Mouse (Mus musculus): ENCODE results near the gene Abca3. TPM values are rescaled to one million over a fixed set of nuclear protein-coding genes. Genes with fewer than 3 reads are reported as not detected.

The Abca3 gene
- 23.9 and 24.7 TPM in 2 replicates for polyA plus RNA-seq (2015; fragmentation: Nextera tagmentation; extraction: Ambion mirVana)

- H3K27me3 ChIP-seq = peaks cover 20% of the 10 kb centered on the region
- WGBS = under 1% methylated on average over 55 of the region's 55 CpGs
- peak; percentile 95 for ATAC-seq (ENCODE audit: low read depth)
- H3K27ac ChIP-seq (replicated peaks) = peak within 1 kb of the TSS; percentile 84
- peak within 1 kb of the TSS; percentile 87 for H3K4me2 ChIP-seq
- no peaks in the 10 kb centered on the region for H3K36me3 ChIP-seq
- peaks cover 40% of the 10 kb centered on the region for H3K4me1 ChIP-seq (replicated peaks)
- H3K9me3 ChIP-seq = no peaks in the 10 kb centered on the region
- H3K4me3 ChIP-seq = peak within 1 kb of the TSS; percentile 87
- H3K9ac ChIP-seq = peak within 1 kb of the TSS; percentile 92
These were observed at the start of gene Abca3 for GRCm38 (mm10) chr17:24351760-24352357. TSS of gene Abca3 (plus strand) at chr17:24351950.

DNA sequence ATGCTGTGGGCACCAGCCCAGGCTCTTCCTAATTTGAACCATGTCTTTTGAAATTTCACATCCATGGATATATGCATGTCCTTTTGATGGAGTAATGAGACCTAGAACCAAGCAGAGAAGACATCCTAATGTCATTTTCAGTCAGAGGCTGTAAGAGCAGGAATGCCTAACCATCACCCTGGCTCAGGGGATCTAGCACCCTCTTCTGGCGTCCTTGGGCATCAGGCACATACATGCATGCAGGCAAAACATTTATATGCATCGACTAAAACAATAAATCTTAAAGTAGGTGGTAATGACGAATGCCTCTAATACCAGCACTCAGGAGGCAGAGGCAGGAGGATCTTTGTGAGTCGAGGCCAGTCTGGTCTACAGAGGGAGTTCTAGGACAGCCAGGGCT lies 44.2 kb upstream of the Abca3 start:
- Histone ChIP-seq H3K27me3 (no peaks in the 10 kb centered on the region), H3K4me3 (no peak overlapping the region), H3K4me2 (no peak overlapping the region), H3K36me3 (no peaks in the 10 kb centered on the region), H3K27ac (replicated peaks) (no peak overlapping the region), H3K9me3 (no peaks in the 10 kb centered on the region), H3K9ac (no peak overlapping the region), H3K4me1 (replicated peaks) (no peaks in the 10 kb centered on the region)
- ATAC-seq (ENCODE audit: low read depth) = no peak
- 53% methylated on average over 4 of the region's 4 CpGs for WGBS

DNA sequence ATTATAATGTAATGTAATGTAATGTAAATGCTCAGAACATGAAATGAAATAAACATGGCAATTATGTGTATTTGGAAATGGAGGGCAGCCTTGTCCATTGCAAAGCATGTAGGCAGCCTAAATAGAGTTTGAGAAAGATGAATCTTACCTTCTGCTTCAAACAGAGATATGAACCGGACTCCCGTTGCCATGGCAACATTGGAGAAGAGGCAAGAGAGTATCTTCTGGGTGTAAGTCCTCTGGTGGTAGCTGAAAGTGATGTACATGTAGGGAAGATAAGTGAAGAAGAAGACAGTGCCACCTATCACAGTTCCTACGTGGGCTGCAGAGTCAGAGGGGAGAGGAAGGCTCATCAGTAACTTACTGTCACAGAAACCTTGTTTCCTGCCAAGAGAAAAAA lies 30.9 kb upstream of the Abca3 start:
- no peak for ATAC-seq (ENCODE audit: low read depth)
- H3K4me2 ChIP-seq = no peak overlapping the region
- peaks cover 4% of the 10 kb centered on the region; the same call in 1 of the 2 replicates for H3K9me3 ChIP-seq
- H3K4me1 ChIP-seq (replicated peaks) = no peaks in the 10 kb centered on the region
- no peaks in the 10 kb centered on the region for H3K27me3 ChIP-seq
- H3K27ac ChIP-seq (replicated peaks) = no peak overlapping the region
- H3K4me3 ChIP-seq = no peak overlapping the region
- no peak overlapping the region for H3K9ac ChIP-seq
- 86% methylated on average over 3 of the region's 3 CpGs for WGBS
- no peaks in the 10 kb centered on the region for H3K36me3 ChIP-seq

DNA sequence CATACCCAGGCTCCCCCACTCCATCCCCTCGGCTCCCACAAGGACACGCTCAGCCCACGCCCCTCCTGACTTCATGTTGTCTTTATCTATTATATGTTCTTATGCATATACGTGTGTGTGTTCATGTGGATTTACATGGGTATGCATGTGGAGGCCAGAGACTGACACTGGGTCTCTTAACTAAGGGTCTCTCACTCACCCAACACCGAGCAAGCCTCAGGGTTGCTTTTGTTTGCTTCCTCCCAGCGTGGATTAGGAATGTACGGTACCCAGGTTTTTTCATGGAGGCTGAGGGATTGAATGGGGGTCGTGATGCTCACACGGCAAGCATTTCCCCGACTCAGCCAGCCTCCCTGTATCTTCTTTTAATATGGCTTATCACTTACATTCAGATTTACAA lies 26.7 kb upstream of the Abca3 start:
- Histone ChIP-seq H3K4me1 (replicated peaks) (no peaks in the 10 kb centered on the region), H3K4me3 (no peak overlapping the region), H3K27ac (replicated peaks) (no peak overlapping the region), H3K36me3 (no peaks in the 10 kb centered on the region), H3K27me3 (no peaks in the 10 kb centered on the region), H3K9ac (no peak overlapping the region), H3K9me3 (peaks cover 4% of the 10 kb centered on the region; the same call in 1 of the 2 replicates), H3K4me2 (no peak overlapping the region)
- WGBS = 87% methylated on average over 10 of the region's 10 CpGs
- no peak for ATAC-seq (ENCODE audit: low read depth)

GRCm38 (mm10) chr17:24327656-24328055 lies 24.1 kb upstream of the Abca3 start:
- no peak overlapping the region for H3K27ac ChIP-seq (replicated peaks)
- no peaks in the 10 kb centered on the region for H3K4me1 ChIP-seq (replicated peaks)
- H3K9me3 ChIP-seq = no peaks in the 10 kb centered on the region
- H3K27me3 ChIP-seq = no peaks in the 10 kb centered on the region
- 84% methylated on average over 7 of the region's 7 CpGs for WGBS
- H3K4me3 ChIP-seq = no peak overlapping the region
- no peak overlapping the region for H3K4me2 ChIP-seq
- no peaks in the 10 kb centered on the region for H3K36me3 ChIP-seq
- H3K9ac ChIP-seq = no peak overlapping the region
- no peak for ATAC-seq (ENCODE audit: low read depth)

GRCm38 (mm10) chr17:24344672-24345071 lies 7.1 kb upstream of the Abca3 start:
- Histone ChIP-seq H3K4me2 (no peak overlapping the region), H3K9me3 (no peaks in the 10 kb centered on the region), H3K4me1 (replicated peaks) (no peaks in the 10 kb centered on the region), H3K4me3 (no peak overlapping the region), H3K27ac (replicated peaks) (no peak overlapping the region), H3K27me3 (peaks cover 6% of the 10 kb centered on the region), H3K36me3 (no peaks in the 10 kb centered on the region), H3K9ac (no peak overlapping the region)
- WGBS = 86% methylated on average over 8 of the region's 8 CpGs
- ATAC-seq (ENCODE audit: low read depth) = no peak

- H3K9ac ChIP-seq = no peak overlapping the region
These were observed 4.9 kb upstream of the Abca3 start for GRCm38 (mm10) chr17:24346831-24347230.

DNA sequence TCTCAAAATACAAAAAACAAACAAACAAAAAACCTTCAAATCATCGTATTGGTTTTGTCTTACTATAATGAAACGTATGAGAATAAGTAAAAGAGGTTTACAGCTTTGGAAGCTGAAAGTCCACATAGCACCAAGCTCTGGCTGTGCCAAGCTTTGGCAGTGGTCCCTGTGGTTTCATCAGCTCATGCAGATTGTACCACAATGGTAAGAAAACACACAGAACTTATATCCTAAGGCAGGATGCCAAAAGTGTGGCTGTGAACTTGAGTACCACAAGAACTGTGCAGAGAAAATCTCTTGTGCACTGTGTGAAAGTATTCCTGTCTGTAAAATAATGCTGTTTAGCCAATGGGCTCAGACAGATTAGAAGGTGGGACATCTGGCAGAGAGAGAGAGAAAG lies 2.6 kb upstream of the Abca3 start:
- Histone ChIP-seq H3K9me3 (no peaks in the 10 kb centered on the region), H3K27me3 (peaks cover 20% of the 10 kb centered on the region), H3K27ac (replicated peaks) (no peak overlapping the region), H3K4me3 (no peak overlapping the region), H3K9ac (no peak overlapping the region), H3K4me2 (no peak overlapping the region), H3K4me1 (replicated peaks) (peaks cover 23% of the 10 kb centered on the region), H3K36me3 (no peaks in the 10 kb centered on the region)
- no peak for ATAC-seq (ENCODE audit: low read depth)
- WGBS = 81% methylated on average over 2 of the region's 2 CpGs

More at GRCm38 (mm10) chr17:24346831-24347230, 4.9 kb upstream of the Abca3 start:
- Histone ChIP-seq H3K27me3 (peaks cover 20% of the 10 kb centered on the region), H3K9me3 (no peaks in the 10 kb centered on the region), H3K4me3 (no peak overlapping the region), H3K36me3 (no peaks in the 10 kb centered on the region), H3K27ac (replicated peaks) (no peak overlapping the region), H3K4me1 (replicated peaks) (peaks cover 7% of the 10 kb centered on the region), H3K4me2 (no peak overlapping the region)
- WGBS = 48% methylated on average over 7 of the region's 7 CpGs
- ATAC-seq (ENCODE audit: low read depth) = no peak

DNA sequence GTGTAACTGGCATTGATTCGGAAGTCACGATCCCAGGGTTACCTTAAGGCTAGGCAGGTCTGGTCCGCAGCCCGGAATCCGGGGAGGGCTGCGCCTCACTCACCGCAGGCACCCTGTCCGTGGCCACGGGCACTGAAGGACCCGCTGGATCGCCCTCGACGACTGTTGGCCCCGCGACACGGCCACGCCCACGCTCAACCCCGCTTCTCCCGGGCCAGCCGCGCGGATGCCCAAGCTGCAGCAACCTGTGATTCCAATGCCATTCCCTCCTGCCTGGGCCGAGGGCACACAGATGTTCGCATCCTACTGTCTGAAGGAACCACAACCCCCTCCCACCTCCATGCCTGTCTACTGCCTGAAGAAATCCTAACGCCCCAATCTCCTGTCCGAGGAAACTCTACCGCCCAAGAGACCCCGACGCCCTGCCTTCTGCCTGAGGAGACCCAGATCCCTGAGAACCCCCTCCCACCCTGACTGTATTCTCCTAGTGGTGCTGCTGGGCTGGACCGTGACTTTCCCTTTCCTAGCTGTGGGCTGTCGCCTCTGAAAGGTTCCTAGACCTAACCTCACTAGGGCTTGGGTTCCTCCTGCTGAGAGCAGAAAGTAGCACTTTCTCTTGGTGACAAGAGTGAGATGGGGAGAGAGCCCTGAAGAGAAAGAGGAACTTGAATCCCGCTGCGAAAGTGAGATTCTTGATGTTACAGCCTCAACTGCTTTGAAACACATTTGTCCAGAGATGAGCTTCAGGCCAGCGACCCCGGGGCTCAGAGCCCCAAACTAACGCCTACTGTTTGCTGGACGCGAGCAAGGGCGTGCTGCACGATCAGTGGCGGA lies 607 bp upstream of the Abca3 start, which contains the start of gene Abca17:
TSS of gene Abca17 (minus strand) at position 143 of the 834 bp plus-strand sequence.
- WGBS = 3% methylated on average over 42 of the region's 42 CpGs
- Histone ChIP-seq H3K36me3 (no peaks in the 10 kb centered on the region), H3K9ac (peak within 1 kb of the TSS; percentile 92), H3K27me3 (peaks cover 20% of the 10 kb centered on the region), H3K9me3 (no peaks in the 10 kb centered on the region), H3K27ac (replicated peaks) (peak within 1 kb of the TSS; percentile 84), H3K4me2 (peak within 1 kb of the TSS; percentile 87), H3K4me3 (peak within 1 kb of the TSS; percentile 87), H3K4me1 (replicated peaks) (peaks cover 39% of the 10 kb centered on the region)
- peak; percentile 54 for ATAC-seq (ENCODE audit: low read depth)

DNA sequence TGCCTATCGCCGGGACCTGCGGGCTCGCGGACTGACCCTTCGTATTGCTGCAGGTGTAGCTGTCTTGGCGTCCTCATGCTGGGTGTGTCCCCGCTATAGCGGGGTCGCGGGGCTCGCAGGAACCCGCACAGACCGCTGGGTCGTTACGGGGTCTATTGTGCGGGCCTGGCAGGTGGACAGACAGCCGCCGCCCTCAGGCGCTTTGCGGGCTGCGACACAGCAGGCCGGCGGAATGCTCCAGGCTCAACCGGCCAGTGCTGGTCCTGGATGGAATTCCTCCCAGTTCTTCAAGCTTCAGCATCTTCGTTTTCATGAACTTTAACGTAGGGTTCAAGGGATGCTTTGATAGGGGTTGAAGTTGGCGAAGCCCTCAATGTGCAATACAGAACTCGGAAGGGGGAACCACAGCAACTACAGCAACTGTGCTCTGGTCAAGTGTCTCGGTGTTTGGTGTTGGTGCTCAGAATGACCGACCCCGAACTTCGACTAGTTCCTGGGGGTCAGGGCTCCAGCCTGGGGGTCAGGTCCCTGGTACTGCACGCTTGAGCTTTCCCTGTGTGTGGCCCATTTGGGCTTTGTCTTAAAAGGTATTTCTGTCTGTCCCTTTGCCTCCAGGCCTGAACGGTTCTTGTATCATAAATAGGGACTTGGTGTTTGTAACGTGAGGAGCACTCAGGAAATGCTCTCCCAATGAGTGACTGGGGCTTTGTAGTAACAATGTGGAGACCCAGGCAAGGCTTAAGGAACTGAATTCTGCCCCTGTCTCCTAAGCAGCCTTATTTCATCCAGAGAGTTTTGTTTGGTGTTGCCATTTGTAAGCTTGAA lies 832 bp downstream of the Abca3 start:
- H3K9ac ChIP-seq = peak overlapping the region; percentile 92
- peaks cover 40% of the 10 kb centered on the region for H3K4me1 ChIP-seq (replicated peaks)
- peak overlapping the region; percentile 87 for H3K4me3 ChIP-seq
- H3K4me2 ChIP-seq = peak overlapping the region; percentile 87
- H3K27me3 ChIP-seq = peaks cover 20% of the 10 kb centered on the region
- peak; percentile 58; the same call in 1 of the 2 replicates for ATAC-seq (ENCODE audit: low read depth)
- H3K36me3 ChIP-seq = no peaks in the 10 kb centered on the region
- H3K27ac ChIP-seq (replicated peaks) = peak overlapping the region; percentile 84
- H3K9me3 ChIP-seq = no peaks in the 10 kb centered on the region
- 2% methylated on average over 36 of the region's 36 CpGs for WGBS

GRCm38 (mm10) chr17:24353960-24354359 lies 2.2 kb downstream of the Abca3 start:
- H3K27me3 ChIP-seq = peaks cover 19% of the 10 kb centered on the region
- 90% methylated on average over 3 of the region's 3 CpGs for WGBS
- no peaks in the 10 kb centered on the region for H3K9me3 ChIP-seq
- H3K36me3 ChIP-seq = 0 out of 2 replicates have a peak, but pooled peaks cover 8% of the 10 kb centered on the region
- peak overlapping the region; percentile 87 for H3K4me2 ChIP-seq
- no peak for ATAC-seq (ENCODE audit: low read depth)
- 0 out of 2 replicates have a peak overlapping the region, but pooled peaks have one; percentile 26 for H3K9ac ChIP-seq
- H3K4me3 ChIP-seq = no peak overlapping the region
- peaks cover 40% of the 10 kb centered on the region for H3K4me1 ChIP-seq (replicated peaks)
- no peak overlapping the region for H3K27ac ChIP-seq (replicated peaks)

Measured in neural tube, embryonic 13.5 days (tissue).